In genomic region chr1:160399428-160399827, GRCm38 (mm10) we compare ENCODE assay signal across 8 mouse cellular contexts.
A peak's percentile ranks its signal among the peaks of the same experiment; 100 is the strongest.
DNase-seq lines count a peak whose midpoint lies in the region; ATAC-seq lines count a peak whose summit lies in the region.

No protein-coding gene starts in this region.

- intact Hi-C loops in left cerebral cortex, postnatal 14 days (cut with DNase I), result no loop called here
- intact Hi-C loops in gastrocnemius, postnatal 14 days (cut with DNase I; ENCODE audit: low total_unique reads), result no loop called here

- DNase-seq in cerebellum, adult 18-20 months, result peak; percentile 44 to 52
- DNase-seq in left cerebral cortex, postnatal 14 days (ENCODE audit: low spot score in 2 of 2), result peak; percentile 44 to 69
- DNase-seq in left cerebral cortex, adult 8-10 months (ENCODE audit: low spot score in 2 of 2), result no peak
- DNase-seq in MN1 (ENCODE audit: low spot score), result peak; percentile 71
- peak; percentile 69 for DNase-seq in embryo, embryonic 11 days
- peak; percentile 65 for DNase-seq in lung, postnatal 36 days
- no peak for DNase-seq in gastrocnemius, postnatal 14 days

- ATAC-seq in cerebellum, adult (ENCODE audit: insufficient number of reproducible peaks, low FRiP score, low TSS enrichment), result no peak

Comparison
In these comparisons a context has a peak if more than half of its experiments do, and no peak if none do; other contexts are left out.
1. DNase-seq: peak in cerebellum, adult 18-20 months (2 of 2), left cerebral cortex, postnatal 14 days (2 of 2), MN1 (single experiment), embryo, embryonic 11 days (single experiment) and lung, postnatal 36 days (single experiment); none in left cerebral cortex, adult 8-10 months (0 of 2) and gastrocnemius, postnatal 14 days (single experiment).